Mouse (Mus musculus) brain, adult 2 months (tissue): ENCODE data around the gene Ddrgk1.
A peak's percentile ranks its signal among the peaks of the same experiment; 100 is the strongest.

Source experiments
- DNase-seq: peaks from one replicate; pipeline ENCODE4 v3.0.0; 2011; ENCODE audit warnings: low read depth, low spot score

Ddrgk1 gene

GRCm38 (mm10) chr2:130664102-130664701 lies at the start of gene Ddrgk1:
Gene Ddrgk1, minus strand, starts transcription at chr2:130664659.
- DNase-seq: peak; percentile 99

- no peak for DNase-seq
These were observed 42.6 kb upstream of the Ddrgk1 start for GRCm38 (mm10) chr2:130707057-130707456.

DNA sequence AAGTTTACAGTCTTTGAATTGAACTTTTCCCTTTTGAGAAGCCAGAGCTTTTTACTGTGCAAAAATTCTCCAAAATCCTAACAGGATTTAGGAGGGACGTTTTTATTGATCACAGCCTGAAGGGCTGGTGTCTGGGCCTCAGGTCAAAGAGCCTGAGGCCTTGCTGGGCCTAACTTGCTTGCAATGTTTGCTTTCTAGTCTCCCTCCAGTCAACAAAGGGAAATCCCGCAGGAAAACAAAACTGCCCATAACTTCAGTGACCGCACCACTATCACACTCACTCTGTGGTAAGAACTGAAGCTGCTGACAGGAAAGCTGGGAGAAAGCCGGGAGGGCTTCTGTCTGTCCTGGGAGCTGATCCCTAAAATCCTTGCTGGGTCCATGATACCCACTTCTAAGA lies 42.1 kb upstream of the Ddrgk1 start:
- no peak for DNase-seq

DNA sequence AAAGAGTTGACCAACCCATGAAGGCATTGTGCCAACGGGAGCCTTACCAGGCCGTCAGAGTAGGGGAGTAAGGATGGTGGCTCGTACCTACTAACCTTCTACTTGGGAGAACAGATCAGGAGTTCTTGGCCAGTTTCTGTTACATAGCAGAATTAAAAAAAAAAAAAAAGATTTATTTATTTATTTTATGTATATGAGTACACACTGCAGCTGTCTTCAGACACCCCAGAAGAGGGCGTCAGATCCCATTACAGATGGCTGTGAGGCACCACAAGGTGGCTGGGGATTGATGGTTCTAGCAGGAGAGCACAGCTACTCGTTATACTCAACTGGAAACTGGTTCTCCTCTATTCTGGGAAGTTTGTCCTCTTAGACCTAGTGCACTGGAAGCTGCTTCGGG lies 40.7 kb upstream of the Ddrgk1 start:
- DNase-seq: peak; percentile 27

DNA sequence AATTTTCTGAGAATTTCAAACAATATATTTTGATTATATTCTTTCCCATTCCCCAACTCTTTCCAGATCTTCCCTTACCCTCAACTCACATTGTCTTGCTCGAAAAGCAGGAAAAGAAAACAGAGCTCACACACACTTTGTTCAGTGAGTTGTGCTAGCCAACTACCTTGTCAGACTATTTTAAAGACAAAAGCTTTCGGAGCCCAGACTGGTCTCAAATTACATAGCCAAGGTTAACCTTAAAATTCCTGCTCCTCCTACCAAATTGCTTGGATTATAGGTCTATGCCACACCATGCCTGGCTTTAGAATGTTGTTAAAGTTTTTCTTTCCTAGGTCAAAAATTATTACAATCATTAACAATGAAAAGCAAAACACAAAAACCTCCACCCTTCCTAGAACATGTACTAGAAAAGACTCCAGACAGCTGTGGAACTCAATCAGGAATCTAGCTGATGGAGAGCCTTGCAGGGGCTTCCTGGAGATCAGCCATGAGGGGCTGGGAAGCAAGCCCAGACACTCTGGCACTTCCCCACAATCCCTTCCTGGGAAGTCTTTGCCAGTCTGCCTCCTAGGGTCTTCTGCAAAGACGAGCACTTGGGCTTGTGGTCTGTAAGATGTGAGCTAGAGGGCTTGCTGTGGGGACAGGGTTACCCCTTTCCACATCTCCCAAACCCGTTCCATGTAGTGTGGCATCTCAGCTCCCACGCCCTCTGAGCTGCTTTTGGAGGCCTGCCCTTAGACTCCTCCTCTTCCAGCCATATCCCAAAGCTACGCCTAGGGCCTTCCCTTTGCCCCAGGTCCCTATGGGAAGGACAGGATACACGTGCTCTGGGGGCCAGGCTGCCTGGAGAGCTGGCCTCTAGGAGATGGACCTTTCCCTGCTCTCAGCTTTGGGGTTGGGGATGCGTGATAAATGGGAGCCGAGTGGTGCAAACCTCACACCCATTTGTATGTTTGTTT lies 39.9 kb upstream of the Ddrgk1 start:
- no peak for DNase-seq

- peak; percentile 51 for DNase-seq
These were observed 33.4 kb upstream of the Ddrgk1 start for GRCm38 (mm10) chr2:130697821-130698266.

DNA sequence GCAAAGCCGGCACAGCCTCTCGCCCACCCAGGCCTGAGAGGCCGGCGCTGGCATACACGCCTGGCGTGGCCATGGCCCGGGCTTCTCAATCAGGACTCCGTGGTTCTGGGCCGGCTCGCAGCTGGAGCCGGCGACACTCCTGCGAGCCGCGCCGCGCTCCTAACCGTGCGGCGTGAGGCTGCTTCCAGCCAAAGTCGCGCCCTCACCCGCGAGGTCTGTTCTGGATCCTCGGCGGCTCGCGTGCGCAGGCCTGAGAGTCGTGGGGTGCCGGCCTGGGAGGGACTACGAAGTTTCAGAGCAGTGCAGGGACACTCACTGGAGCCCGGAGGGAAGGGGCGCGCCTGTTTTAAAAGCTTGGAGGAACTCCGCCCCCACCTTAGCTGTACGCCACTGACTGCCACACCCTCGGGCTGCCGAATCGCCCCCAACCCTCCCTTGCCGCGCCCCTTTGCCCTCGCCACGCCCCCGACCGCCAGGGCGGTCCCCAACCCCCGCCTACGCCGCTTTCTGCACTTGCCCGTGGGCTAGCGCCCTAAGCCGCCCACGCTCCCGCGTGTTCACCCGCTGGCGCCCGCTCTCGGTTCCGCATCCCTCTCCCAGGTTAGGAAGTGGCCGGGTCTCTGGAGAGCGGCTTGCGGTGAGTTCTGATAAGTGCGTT lies 32.8 kb upstream of the Ddrgk1 start, which contains the start of gene Slc4a11:
Slc4a11 (minus strand) TSS at position 367 of the 658 bp plus-strand sequence.
- DNase-seq: no peak

GRCm38 (mm10) chr2:130696700-130697152 lies 32.3 kb upstream of the Ddrgk1 start:
- DNase-seq: peak; percentile 40

- no peak for DNase-seq
These were observed 29.1 kb upstream of the Ddrgk1 start for GRCm38 (mm10) chr2:130693563-130693962.

- DNase-seq: no peak
These were observed 24.6 kb upstream of the Ddrgk1 start for GRCm38 (mm10) chr2:130689011-130689410.

- no peak for DNase-seq
These were observed 21.0 kb upstream of the Ddrgk1 start for GRCm38 (mm10) chr2:130685426-130685825.

GRCm38 (mm10) chr2:130681531-130681930 lies 17.1 kb upstream of the Ddrgk1 start:
- no peak for DNase-seq

- DNase-seq: no peak
These were observed 15.4 kb upstream of the Ddrgk1 start for GRCm38 (mm10) chr2:130679899-130680298.

GRCm38 (mm10) chr2:130679154-130679553 lies 14.7 kb upstream of the Ddrgk1 start:
- no peak for DNase-seq

DNA sequence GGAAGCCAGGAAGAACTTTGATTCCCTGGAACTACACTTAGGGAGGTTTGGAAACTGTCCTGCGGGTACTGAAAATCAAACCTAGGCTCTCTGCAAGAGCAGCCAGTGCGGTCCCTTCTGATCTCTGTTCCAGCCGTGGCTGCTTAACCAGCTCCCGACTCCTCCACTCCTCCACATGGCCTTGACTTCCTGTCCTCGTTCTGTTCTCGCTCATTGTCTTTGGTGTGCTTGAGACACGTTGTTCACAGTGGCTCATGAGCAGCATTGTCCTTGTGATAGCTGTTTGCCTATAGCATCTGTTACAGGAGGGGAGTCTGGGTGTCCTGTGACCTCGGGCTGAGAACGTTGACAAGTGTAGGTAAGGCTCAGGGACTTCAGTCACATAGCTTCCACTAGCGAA lies 12.8 kb upstream of the Ddrgk1 start:
- DNase-seq: no peak

DNA sequence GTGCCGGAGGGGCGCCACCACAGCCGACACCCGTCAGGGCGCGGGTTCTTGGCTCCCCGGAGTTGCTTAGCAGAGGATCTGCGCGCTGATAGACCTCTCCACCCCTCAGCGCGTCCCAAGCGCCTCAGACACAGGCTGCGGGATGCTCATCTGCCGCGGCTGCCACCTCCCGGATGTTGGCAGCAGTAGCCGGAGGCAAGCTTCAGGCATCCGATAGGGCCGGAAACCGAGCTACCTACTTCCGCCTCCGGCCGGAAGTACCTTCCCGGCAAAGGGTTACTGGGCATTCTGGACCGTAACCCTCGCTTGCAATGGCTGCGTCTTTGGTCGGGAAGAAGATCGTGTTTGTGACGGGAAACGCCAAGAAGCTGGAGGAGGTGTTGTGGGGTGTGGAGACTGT lies 3.1 kb upstream of the Ddrgk1 start, which contains the start of gene Itpa:
Itpa (plus strand) TSS at position 52 of the 400 bp plus-strand sequence.
- DNase-seq: peak; percentile 97

DNA sequence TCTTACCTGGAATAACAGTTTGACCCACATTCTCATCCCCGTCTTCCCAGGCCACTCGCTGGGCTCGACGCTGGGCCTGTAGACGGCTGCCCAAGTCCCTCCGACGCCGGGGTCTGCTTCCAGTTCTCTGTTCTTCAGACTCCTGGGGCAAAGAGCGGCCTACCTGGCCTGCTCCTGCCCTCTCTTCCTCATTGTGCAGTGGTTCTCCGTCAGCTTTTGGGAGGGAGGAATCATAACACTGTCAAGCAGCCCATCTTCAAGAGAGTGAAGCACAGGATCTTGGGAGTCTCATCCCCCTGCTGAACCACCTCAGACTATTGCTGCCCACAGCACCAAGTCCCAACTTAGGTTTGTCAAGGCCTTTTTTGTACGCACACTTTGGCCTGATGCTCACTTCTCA lies 1.1 kb downstream of the Ddrgk1 start:
- DNase-seq: no peak

- peak; percentile 66 for DNase-seq
These were observed 5.9 kb downstream of the Ddrgk1 start for GRCm38 (mm10) chr2:130658530-130658929.

DNA sequence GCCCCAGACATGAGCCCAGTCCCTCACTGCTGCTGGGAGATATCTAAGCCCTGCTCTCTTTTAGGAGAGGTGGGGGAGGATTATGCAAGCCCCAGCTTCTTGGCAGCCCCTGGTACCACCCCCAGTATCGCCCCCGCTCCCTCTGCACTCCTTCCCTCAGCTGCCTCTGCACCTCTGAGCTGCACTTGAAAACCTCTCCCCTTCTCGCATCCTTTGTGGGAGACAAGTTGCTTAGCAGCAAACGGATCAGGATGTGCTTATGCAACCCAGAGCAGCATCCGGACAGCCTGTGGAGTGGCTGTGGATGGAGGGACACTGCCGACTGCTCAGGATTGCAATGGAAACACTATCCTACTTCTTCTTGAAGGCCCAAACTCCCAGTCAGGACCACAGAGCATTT lies 6.9 kb downstream of the Ddrgk1 start:
- DNase-seq: peak; percentile 95

DNA sequence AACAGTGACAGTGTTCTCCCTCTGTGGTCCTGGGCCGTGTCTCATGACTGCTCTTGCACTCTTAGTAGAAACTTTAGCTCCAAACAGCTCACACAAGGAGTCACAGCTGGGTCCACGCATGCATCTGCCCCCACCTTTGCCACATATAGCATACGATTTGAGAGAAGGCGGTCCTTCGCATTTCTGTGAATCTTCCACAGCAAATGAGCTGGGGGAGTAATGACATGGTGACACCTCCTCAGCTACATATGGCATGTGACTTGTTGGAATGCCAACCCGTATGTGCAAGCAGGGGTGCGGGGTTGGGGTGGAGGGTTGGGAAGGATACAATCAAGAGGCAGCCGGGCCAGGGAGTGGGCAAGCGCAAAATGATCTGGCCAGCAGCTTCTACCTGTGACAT lies 7.9 kb downstream of the Ddrgk1 start:
- peak; percentile 92 for DNase-seq

DNA sequence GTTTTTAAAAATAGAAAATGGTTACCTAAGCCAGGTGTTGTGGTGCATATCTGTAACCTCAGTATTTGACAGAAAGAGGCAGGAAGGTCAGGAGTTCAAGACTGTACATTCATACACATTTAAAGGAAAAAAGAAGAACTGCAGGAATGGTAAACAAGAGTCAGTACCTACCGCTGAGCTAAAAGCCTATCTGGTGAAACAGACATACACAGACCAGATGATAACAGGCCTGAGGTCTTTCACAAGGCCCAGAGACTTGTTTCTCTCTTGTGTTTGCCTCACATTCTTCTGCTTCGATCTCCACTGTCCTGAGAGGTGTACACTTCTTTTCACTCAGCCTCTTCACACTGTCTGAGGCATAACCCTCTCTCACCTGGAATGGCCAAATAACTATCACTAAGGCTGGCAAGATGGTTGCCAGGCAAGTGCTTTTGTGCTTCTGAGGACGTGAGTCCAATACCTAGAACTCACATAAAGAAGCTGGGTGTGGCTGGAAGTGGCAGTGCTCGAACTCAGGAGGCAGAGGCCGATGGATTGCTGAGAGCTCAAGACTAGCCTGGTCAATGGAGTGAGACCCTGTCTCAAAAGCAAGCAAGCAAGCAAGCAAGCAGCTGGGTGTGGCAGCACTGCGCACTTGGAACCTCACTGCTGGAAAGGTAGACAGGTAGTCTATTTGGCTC lies 8.7 kb downstream of the Ddrgk1 start:
- no peak for DNase-seq
